Mouse (Mus musculus) heart, embryonic 13.5 days (tissue): ENCODE measurements at regions not wholly inside any gene's neighbourhood (a gene's known extent, or its start where the extent isn't known, plus 50 kb on each side); places are given as distances from the start of the nearest gene placed in this dataset.

Experiments
- ATAC-seq: fragments of 200-750 bp; cut with Nextera tagmentation; 2 replicates; pipeline ENCODE4 v1.8.0; 2017; ENCODE audit warnings: moderate TSS enrichment; ENCODE audit not compliant: insufficient number of reproducible peaks, low FRiP score, low TSS enrichment; ENCODE audit errors: extremely low read depth
- H3K27ac ChIP-seq: fragments of 300-500 bp; sonication (generic); replicated peaks from 2 replicates; pipeline ENCODE4 v1.5.1; 2015; ENCODE audit warnings: moderate library complexity, mild to moderate bottlenecking, inconsistent platforms
- H3K27me3 ChIP-seq: fragments of 300-500 bp; sonication (generic); replicated peaks from 2 replicates; pipeline ENCODE4 v1.6.1; 2015; ENCODE audit warnings: mild to moderate bottlenecking, inconsistent platforms
- H3K36me3 ChIP-seq: fragments of 300-500 bp; sonication (generic); 2 replicates; pipeline ENCODE4 v1.6.1; 2015; ENCODE audit warnings: mild to moderate bottlenecking, inconsistent platforms
- H3K4me1 ChIP-seq: fragments of 300-500 bp; sonication (generic); 2 replicates; pipeline ENCODE4 v1.6.1; 2015; ENCODE audit warnings: inconsistent platforms
- H3K4me2 ChIP-seq: fragments of 300-500 bp; sonication (generic); 2 replicates; pipeline ENCODE4 v1.6.1; 2015; ENCODE audit warnings: inconsistent platforms, mild to moderate bottlenecking, moderate library complexity
- H3K4me3 ChIP-seq: fragments of 300-500 bp; sonication (generic); 2 replicates; pipeline ENCODE4 v1.5.1; 2015; ENCODE audit warnings: moderate library complexity, mild to moderate bottlenecking, inconsistent platforms
- H3K9ac ChIP-seq: fragments of 300-500 bp; sonication (generic); 2 replicates; pipeline ENCODE4 v1.6.1; 2015; ENCODE audit warnings: inconsistent platforms, mild to moderate bottlenecking, moderate library complexity
- H3K9me3 ChIP-seq: fragments of 300-500 bp; sonication (generic); 2 replicates; pipeline ENCODE4 v1.6.1; 2016; ENCODE audit warnings: inconsistent platforms
- WGBS: fragments of 180-500 bp; shearing (Covaris S2); methylation state at CpG from one replicate; pipeline ENCODE4 v1.1.7; 2015; ENCODE audit warnings: mixed read lengths; 5-methylcytosine and 5-hydroxymethylcytosine counted together

DNA sequence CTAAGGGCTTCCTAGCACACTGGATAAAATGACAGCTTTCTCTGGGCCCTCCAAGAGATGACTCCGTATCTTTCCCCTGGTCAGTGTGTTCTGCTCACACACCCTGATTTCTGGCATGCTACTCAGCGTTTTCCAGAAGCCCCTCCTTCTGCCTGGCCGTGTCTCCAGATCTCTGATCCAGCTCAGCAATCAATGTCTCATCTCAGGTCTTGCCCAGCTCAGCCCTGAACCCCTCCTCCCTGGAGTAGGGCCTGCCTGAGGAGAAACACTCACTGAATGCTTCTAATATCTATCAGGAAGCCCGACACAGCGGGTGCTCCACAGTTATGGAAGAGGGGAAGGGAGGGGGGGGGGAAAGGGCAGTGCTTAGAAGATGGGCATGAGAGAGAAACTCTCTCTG, 101.9 kb upstream of the 1700021F07Rik start:
- WGBS, result 53% methylated on average over 5 of the region's 5 CpGs
- ATAC-seq, result no peak
- Histone ChIP-seq H3K4me1 (peaks cover 8% of the 10 kb centered on the region), H3K4me2 (no peak overlapping the region), H3K9ac (no peak overlapping the region), H3K27me3 (peaks cover 2% of the 10 kb centered on the region; the same call in 1 of the 2 replicates), H3K36me3 (no peaks in the 10 kb centered on the region), H3K27ac (peak overlapping the region; percentile 28; the same call in 1 of the 2 replicates), H3K9me3 (no peaks in the 10 kb centered on the region), H3K4me3 (no peak overlapping the region)

DNA sequence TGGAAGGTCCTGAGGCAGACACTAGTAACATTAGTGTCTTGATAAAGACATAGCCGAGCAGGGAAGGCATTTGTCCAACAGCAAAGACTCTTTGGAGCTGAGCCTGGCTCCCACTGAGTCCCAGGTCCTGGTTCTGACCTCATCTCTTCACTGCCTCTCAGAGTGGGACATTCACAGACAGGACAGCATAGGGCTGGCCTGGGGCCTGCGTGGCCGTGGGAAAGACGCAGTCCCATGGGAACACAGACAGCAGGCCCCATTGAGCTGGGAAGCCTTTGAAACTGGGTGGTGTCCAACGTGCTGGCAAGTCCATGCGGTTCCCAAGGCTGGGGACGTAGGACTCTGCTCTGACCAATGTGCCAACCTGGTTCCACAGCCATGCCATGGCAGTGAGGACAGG, 97.5 kb upstream of the 1700021F07Rik start:
- no peaks in the 10 kb centered on the region for H3K9me3 ChIP-seq
- no peak for ATAC-seq
- no peak overlapping the region for H3K4me2 ChIP-seq
- H3K4me3 ChIP-seq, result no peak overlapping the region
- H3K9ac ChIP-seq, result no peak overlapping the region
- H3K27me3 ChIP-seq, result no peaks in the 10 kb centered on the region
- H3K27ac ChIP-seq, result no peak overlapping the region
- 80% methylated on average over 7 of the region's 7 CpGs for WGBS
- H3K4me1 ChIP-seq, result peaks cover 13% of the 10 kb centered on the region
- no peaks in the 10 kb centered on the region for H3K36me3 ChIP-seq

DNA sequence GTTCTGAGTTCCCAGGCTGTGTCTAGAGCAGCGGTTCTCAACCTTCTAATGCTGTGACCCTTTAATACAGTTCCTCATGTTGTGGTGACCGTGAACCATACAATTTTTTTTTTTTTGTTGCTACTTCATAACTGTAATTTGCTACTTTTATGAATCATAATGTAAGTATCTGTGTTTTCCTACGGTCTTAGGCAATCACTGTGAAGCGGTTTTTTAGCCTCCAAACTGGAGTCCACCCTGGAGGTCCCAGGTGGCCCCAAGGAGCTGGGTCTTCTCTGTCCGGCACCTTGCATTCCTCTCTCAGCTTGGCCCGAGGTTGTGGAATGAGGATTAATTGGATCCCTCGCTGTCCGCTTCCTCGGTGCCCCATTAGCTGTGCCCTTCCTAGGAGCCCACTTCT, 96.6 kb upstream of the 1700021F07Rik start:
- Histone ChIP-seq H3K4me1 (peaks cover 6% of the 10 kb centered on the region; the same call in 1 of the 2 replicates), H3K9ac (no peak overlapping the region)
- no peak for ATAC-seq

GRCm38 (mm10) chr2:173426191-173427065, 96.0 kb upstream of the 1700021F07Rik start:
- no peak overlapping the region for H3K4me2 ChIP-seq
- H3K9ac ChIP-seq, result no peak overlapping the region
- no peak overlapping the region for H3K4me3 ChIP-seq
- no peaks in the 10 kb centered on the region for H3K9me3 ChIP-seq
- H3K4me1 ChIP-seq, result peaks cover 6% of the 10 kb centered on the region; the same call in 1 of the 2 replicates
- H3K36me3 ChIP-seq, result no peaks in the 10 kb centered on the region
- no peak overlapping the region for H3K27ac ChIP-seq
- no peaks in the 10 kb centered on the region for H3K27me3 ChIP-seq
- ATAC-seq, result no peak
- WGBS, result 61% methylated on average over 16 of the region's 16 CpGs

More for the DNA sequence above, 96.6 kb upstream of the 1700021F07Rik start:
- Histone ChIP-seq H3K27me3 (no peaks in the 10 kb centered on the region), H3K4me3 (no peak overlapping the region), H3K36me3 (no peaks in the 10 kb centered on the region), H3K27ac (no peak overlapping the region), H3K4me2 (no peak overlapping the region), H3K9me3 (no peaks in the 10 kb centered on the region)
- WGBS, result 79% methylated on average over 9 of the region's 9 CpGs

DNA sequence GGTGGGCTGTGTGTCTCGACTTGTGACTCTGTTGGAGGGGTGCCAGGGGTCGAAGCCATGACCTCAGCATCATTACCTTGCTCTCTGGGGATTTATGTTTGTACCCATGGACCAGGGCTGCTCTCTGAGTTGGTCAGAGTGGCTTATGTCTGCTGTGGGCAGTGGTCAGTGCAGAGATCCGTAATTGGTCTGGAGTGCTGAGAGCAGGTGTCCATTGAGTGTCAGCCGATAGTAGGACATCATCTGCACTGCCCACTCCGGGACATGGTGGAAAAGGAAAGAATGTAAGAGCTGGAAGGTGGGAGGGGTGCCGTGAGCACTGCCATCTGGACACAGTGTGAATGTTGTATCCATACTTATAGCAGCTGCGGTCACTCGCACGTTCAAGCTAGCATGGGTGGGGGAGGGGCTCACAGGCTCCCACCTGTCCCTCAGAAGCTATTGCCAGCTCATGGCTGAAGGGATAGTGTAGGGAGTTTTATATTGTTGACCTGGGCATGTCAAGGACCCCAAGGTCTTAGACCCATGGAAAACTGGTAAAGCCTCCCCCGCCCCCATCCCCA, 94.4 kb upstream of the 1700021F07Rik start:
- Histone ChIP-seq H3K27ac (no peak overlapping the region), H3K9me3 (no peaks in the 10 kb centered on the region), H3K4me1 (peaks cover 14% of the 10 kb centered on the region), H3K36me3 (no peaks in the 10 kb centered on the region), H3K9ac (no peak overlapping the region), H3K27me3 (no peaks in the 10 kb centered on the region), H3K4me3 (no peak overlapping the region), H3K4me2 (no peak overlapping the region)
- ATAC-seq, result no peak
- 74% methylated on average over 10 of the region's 10 CpGs for WGBS

GRCm38 (mm10) chr2:173431841-173432240, 90.5 kb upstream of the 1700021F07Rik start:
- WGBS, result 74% methylated on average over 5 of the region's 5 CpGs
- Histone ChIP-seq H3K27ac (no peak overlapping the region), H3K4me2 (no peak overlapping the region)

DNA sequence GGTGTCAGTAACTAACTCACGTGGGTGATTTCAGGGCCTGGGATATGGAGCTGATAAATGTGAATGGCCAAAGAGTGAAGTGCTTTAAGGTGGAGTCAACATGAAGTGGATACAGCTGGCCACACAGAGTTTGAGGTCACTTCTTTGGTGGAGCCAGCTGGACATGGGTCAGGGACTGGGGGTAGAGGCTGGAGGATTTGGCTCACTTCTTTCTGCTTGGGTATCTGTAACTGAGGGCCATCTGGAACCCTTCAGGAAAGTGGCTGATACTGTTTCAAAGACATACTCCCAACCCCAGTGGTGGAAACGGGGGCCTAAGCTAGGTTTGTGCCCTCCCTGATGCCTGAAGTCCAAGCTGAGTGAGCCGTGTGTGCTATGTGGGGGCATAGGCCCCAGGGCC, 90.1 kb upstream of the 1700021F07Rik start:
- ATAC-seq, result no peak
- H3K4me2 ChIP-seq, result no peak overlapping the region
- H3K4me1 ChIP-seq, result peaks cover 7% of the 10 kb centered on the region; the same call in 1 of the 2 replicates
- H3K9me3 ChIP-seq, result no peaks in the 10 kb centered on the region
- WGBS, result 46% methylated on average over 3 of the region's 3 CpGs
- H3K4me3 ChIP-seq, result no peak overlapping the region
- H3K36me3 ChIP-seq, result no peaks in the 10 kb centered on the region
- H3K27ac ChIP-seq, result no peak overlapping the region
- H3K27me3 ChIP-seq, result no peaks in the 10 kb centered on the region
- no peak overlapping the region for H3K9ac ChIP-seq

More at GRCm38 (mm10) chr2:173431841-173432240, 90.5 kb upstream of the 1700021F07Rik start:
- Histone ChIP-seq H3K4me1 (peaks cover 7% of the 10 kb centered on the region; the same call in 1 of the 2 replicates), H3K9me3 (no peaks in the 10 kb centered on the region), H3K36me3 (no peaks in the 10 kb centered on the region), H3K4me3 (no peak overlapping the region), H3K27me3 (no peaks in the 10 kb centered on the region), H3K9ac (no peak overlapping the region)
- no peak for ATAC-seq

DNA sequence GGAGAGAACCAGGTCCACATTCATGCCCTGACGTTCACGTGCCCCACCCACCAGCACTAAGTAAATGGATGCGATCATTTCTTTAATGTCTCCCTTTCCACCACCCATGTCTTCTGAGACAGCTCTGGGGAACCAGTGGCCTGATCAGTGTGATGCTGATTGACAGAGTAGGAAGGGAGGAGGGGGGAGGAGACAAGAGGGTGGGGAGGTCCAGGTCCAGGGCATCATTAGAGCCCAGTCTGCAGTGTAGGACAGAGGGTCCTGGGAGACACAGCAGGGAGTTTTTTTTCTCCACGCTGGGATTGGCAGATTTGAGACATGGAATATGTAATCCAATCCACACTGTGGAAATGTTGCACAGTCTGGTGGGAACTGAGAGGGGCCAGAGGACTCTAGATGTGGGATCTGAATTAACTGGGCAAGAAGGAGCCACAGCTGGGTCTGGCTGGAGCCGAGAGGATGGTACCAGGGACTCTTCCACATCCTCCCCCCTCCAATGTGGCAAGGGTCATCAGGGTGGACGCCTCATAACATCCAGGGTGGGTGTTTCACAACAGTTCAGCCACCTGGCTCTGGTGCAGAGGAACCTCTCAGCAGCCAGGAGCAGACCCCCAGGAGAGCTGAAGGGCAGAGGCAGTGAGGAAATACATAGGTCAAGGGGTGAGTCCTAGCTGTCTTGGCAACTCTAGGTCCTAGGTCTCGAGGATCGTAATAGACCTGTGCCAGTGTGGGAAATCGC, 89.3 kb upstream of the 1700021F07Rik start:
- H3K4me3 ChIP-seq, result no peak overlapping the region
- no peaks in the 10 kb centered on the region for H3K27me3 ChIP-seq
- no peaks in the 10 kb centered on the region for H3K36me3 ChIP-seq
- peaks cover 7% of the 10 kb centered on the region; the same call in 1 of the 2 replicates for H3K4me1 ChIP-seq
- no peaks in the 10 kb centered on the region for H3K9me3 ChIP-seq
- ATAC-seq, result no peak
- no peak overlapping the region for H3K9ac ChIP-seq
- H3K4me2 ChIP-seq, result no peak overlapping the region
- 73% methylated on average over 9 of the region's 9 CpGs for whole genome bisulfite sequencing
- no peak overlapping the region for H3K27ac ChIP-seq

DNA sequence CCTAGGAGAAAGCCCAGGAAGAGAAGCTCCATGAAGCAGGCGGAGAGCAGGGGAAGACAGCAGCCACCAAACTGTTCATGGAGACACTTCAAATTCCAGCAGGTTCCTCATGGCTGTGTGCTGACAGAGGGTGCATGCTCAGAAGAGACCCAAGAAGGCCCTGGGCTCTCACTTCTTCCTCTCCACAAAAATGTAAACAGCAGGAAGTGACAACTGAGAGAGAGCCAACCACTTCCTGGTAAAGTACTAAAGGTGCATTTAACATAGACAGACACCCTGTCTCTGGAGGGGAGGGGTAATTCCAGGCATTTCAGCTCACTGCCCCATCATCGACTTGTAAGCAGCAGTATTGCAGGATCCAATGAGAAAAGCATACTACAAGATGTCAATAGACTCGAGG, 85.8 kb upstream of the 1700021F07Rik start:
- Histone ChIP-seq H3K9me3 (no peaks in the 10 kb centered on the region), H3K4me3 (no peak overlapping the region)

DNA sequence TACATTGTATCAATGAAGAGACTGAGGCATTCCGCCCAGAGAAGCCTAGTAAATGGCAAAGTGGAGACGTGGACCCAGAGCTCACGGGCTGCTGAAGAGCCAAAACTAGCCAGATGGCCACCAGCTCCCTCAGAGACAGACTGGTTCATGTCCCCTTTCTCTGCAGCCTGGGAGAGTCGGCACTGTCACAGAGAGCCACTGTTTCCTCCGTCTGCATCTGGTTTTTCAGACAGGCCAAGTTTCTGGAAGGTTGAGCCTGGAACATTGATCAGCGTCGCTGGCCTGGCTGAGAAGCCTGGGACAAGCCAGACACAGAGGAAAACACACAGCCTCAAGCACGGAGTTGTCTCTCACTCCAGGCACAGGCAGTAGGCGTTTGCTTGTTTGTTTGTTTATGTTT, 83.4 kb upstream of the 1700021F07Rik start:
- ATAC-seq, result no peak
- Histone ChIP-seq H3K36me3 (no peaks in the 10 kb centered on the region), H3K4me2 (no peak overlapping the region), H3K27me3 (peaks cover 15% of the 10 kb centered on the region), H3K9me3 (no peaks in the 10 kb centered on the region), H3K27ac (peak overlapping the region; percentile 30; the same call in 1 of the 2 replicates), H3K4me3 (no peak overlapping the region), H3K9ac (no peak overlapping the region), H3K4me1 (no peaks in the 10 kb centered on the region)
- WGBS, result 60% methylated on average over 9 of the region's 9 CpGs

More for the DNA sequence above, 85.8 kb upstream of the 1700021F07Rik start:
- H3K27me3 ChIP-seq, result 0 out of 2 replicates have a peak, but pooled peaks cover 2% of the 10 kb centered on the region
- no peak for ATAC-seq
- H3K4me1 ChIP-seq, result peaks cover 7% of the 10 kb centered on the region; the same call in 1 of the 2 replicates
- H3K4me2 ChIP-seq, result no peak overlapping the region
- WGBS, result 68% methylated on average over 3 of the region's 3 CpGs
- H3K27ac ChIP-seq, result no peak overlapping the region
- H3K9ac ChIP-seq, result no peak overlapping the region
- H3K36me3 ChIP-seq, result no peaks in the 10 kb centered on the region

GRCm38 (mm10) chr2:173442056-173442455, 80.3 kb upstream of the 1700021F07Rik start:
- Histone ChIP-seq H3K27me3 (peaks cover 15% of the 10 kb centered on the region), H3K27ac (no peak overlapping the region), H3K9ac (no peak overlapping the region), H3K36me3 (no peaks in the 10 kb centered on the region), H3K4me2 (no peak overlapping the region), H3K9me3 (peaks cover 2% of the 10 kb centered on the region; the same call in 1 of the 2 replicates), H3K4me1 (no peaks in the 10 kb centered on the region), H3K4me3 (no peak overlapping the region)
- ATAC-seq, result no peak
- WGBS, result 61% methylated on average over 11 of the region's 11 CpGs
